Mouse (Mus musculus): Measurements from ENCODE around the gene Dop1a.

DNA sequence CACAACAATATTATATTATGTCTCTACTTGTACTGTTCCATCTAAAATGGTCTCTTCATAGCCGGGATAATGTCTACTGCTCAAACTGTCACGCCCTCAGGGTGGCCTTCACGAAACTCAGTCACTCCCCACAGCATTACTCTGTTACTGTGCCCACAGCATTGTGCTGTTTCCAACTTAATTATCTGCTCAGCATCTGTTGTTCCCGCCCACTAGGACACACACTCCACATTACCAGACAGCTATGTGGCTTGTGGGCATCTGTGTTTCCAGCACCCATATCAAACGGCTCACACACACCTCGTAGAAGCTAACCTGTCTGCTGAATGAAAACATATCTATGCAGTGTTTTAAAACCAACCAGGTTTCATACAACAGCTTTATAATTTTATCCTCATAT, 15.9 kb upstream of the Dop1a start:
- TF ChIP-seq CTCF (IDR thresholded peaks at IDR 0.05; ENCODE audit: borderline replicate concordance, control insufficient read depth, extremely low read depth, insufficient read depth, low read length, poor library complexity) (no peak), POLR2A (IDR thresholded peaks at IDR 0.05; ENCODE audit: control insufficient read depth, extremely low read depth, insufficient read depth, low read length, poor library complexity) (no peak)

Data from thymus, adult 2 months (tissue).